Mouse (Mus musculus) layer of hippocampus, postnatal 25 days (tissue): Measurements from ENCODE around the gene Apoe. TPM values are rescaled to one million over a fixed set of nuclear protein-coding genes. Genes with fewer than 3 reads are reported as not detected.

Experiments
- DNase-seq, 2 experiments: peaks; one replicate each; pipeline ENCODE4 v3.0.0; 2022; ENCODE audit warnings: mixed read lengths in 2 of 2, low spot score in 1 of 2; ENCODE audit errors: extremely low spot score in 1 of 2
- total RNA-seq, 2 experiments: library from RNA; stranded (reverse); gene quantifications; 2 replicates each; pipeline ENCODE4 v1.2.3; 2021

The Apoe gene
- total RNA-seq, 2 experiments from 2014 or later = 2,615 to 2,768 TPM

- DNase-seq = no peak
Observed at GRCm38 (mm10) chr7:19716822-19717221, 17.8 kb upstream of the Apoe start.

GRCm38 (mm10) chr7:19716055-19716682 lies 17.2 kb upstream of the Apoe start:
- peak in 1 of 2 experiments; percentile 26 for DNase-seq

DNA sequence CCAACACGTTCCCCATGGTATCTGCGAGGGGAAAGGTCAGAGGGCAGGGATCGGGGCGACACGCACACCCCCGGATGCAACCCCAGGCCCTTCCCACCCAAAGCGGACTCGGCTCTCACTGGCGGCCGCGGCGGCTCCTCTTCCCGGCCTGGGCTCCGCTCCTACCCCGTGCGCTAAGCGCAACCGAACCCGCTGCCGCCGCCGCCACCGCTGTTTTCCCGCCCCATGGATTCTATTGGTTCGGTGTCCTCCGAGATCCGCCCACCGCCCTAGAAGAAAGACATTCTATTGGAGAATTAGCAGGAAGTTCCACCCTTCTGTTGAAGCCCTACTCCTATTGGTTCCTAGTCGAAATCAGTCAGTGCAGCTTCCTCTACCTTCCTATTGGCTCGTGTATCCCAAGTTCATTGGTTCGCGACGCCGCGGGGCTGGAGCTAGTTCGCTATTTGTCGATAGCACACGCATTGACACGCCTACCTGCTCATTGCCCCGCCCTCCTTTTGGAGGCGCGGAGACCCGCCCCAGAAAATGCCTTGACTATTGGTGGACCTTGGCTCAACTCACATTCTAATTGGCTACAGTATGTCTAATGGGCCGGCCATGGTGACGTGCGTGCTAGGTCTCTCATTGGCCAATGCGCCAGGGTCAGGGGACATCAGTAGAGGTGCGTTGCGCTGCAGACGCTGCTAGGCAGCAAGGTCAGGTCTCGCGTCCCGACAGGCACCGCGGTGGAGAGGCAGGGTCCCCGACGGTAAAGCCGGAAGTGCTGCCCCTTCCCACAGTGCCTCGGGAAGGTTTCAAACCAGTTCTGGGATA lies 16.5 kb upstream of the Apoe start, which contains the start of gene Tomm40:
Gene Tomm40 (minus strand): TSS at position 200 of the 816 bp plus-strand sequence.
- DNase-seq = peak; percentile 81 to 88

DNA sequence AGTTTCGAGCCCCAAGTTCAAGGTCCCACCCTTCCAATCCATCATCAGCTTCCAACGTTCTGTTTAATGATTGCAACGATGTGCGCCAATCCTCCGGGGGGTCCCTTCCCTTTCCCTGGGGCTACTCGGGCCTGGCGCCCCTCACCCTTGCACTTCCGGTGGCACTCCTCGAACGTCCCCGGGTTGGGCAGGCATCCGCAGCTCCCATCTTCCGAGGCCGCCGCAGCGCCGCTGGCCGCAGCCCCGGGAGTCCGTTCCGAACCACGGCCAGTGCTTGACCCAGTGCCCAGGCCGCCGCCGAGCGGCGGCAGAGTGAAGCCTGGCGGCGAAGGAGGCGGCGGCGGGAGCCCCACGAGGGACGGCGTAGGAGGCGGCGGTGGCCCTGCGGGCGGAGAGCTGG lies 15.8 kb upstream of the Apoe start:
- no peak for DNase-seq

- DNase-seq = no peak
Observed at GRCm38 (mm10) chr7:19713598-19713997, 14.6 kb upstream of the Apoe start.

DNA sequence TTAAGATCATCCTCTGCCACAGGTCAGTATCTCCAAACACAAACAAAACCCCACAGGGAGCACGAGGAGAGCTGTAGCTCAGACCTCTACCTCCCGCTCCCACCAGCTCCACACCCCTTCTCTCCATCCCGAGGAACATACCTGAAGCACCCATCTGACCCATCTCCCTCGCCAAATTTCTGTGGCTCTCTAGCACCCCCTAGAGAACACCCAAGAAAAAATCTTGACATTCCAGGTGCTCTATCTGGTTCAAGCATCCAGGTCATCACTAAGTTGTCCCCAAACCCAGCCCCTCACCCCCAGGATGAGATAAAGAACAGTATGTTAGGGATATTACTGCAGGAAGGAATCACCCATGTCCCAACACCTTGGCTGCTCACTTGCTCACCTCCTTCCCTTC lies 14.2 kb upstream of the Apoe start:
- no peak for DNase-seq

DNA sequence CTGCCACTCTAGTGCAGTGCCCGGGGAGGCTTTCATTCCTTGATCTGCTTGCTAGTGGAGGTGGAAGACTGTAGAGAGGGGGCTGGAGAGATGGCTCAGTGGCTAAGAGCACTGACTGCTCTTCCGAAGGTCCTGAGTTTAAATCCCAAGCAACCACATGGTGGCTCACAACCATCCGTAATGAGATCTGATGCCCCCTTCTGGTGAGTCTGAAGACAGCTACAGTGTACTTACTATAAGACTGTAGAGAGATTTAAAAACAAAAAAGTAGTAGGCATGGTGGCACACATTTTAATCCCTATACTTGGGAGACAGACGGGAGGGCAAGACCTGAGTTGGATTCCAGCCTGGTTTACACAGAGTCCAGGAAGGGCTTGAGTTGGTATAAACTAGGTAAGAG lies 13.4 kb upstream of the Apoe start:
- no peak for DNase-seq

DNA sequence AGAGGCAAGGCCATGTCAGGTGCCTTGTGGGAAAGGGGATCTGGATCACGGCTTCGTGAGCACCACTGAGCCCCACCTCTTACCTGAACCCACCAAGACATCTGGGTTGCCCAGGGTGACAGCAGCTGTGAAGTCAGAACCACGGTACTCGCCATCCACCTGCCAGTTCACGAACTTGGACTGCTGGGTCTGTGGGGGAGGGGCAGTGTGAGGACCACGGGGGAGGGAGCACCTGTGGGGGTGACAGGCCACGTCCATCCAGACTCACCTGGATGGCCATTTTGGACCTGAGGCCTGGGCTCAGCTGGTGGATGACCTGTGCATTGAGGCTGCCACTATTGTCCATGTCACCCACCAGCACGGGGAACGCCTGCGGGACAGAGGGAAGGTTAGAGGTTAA lies 11.7 kb upstream of the Apoe start:
- DNase-seq = no peak

GRCm38 (mm10) chr7:19705271-19705670 lies 6.3 kb upstream of the Apoe start:
- no peak for DNase-seq

DNA sequence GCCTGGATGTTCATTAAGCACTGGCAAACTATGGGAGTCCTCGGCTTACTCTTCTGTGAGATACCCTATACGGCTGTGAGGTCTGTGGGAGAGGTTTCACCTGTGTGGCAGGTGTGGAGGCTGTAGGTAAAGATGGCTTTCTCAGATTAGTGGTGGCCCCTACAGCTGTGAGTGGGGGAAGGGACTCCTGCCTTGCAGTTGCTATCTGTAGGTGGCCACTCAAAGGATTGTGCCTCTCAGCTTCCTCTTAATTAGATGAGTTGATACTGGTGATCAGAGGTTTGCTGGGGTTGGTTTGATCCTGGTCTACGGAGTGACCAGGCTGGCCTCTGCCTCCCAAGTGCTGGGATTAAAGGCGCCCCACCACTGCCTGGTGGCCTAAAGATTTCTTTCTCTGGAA lies 5.5 kb upstream of the Apoe start:
- no peak for DNase-seq

DNA sequence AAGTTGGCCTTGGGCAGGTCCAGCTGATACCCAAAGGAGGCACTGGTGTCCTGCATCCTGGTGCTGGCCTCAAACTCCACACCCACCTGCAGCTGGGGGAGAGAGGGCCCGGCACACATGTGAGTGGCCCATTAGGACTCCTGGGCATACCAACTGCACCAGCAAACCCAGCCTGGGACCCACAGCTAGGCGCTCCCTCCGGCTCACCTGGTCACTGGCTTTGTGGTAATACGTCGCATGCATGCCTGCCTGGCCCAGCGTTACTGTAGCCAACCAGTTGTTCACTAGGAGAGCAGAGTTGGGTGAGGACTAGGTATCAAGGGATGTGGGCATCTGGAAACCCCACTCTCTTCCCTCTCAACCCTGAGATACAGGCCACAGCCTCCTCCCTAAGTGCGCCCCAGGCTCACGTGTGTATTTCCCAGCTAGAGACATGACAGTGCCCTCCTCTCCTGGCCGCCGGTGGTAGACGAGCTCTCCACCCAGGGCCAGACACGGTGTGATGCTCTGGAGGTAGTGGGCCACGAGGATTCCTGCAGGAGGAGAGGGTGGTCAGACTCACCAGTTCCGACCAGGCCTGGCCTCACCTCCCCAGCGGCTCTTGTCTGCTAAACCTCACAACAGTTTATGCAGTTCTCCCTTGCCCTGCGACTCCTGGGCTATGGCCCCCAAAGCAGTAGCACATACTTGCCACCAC lies 4.0 kb upstream of the Apoe start:
- no peak for DNase-seq

DNA sequence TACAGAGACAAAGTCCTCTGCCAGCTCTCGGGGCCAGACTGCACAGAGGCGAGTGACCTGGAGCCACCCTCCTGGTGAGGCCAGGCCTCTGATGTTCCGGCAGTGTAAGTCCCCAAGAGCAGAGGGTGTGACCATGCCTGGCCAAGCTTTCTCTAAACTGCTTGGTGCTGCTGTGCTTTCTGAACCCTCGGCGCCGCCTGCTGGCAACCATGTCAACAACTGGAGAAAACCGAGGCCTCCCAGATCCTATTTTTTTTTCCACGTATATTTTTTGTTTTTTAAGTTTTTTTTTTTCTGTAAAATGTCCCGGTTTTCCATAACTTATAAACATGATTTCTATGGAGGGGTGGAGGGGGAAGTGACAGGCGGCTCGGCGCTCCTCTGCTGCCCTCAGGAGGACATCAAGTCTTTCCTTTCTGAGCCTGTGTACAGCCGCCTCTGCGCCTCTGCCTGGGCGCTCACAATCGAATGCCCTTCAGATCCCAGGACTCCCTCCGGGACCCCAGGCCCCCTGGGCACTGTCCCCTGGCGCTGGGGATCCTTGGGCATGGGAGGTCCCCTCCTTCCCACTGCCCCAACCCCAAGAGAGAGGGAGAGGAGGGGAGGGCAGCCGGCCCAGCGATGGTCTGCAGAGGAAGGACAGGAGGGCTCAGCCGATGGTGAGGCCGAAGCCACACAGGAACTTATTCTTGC lies 2.2 kb upstream of the Apoe start:
- DNase-seq = peak; percentile 51 to 73

GRCm38 (mm10) chr7:19700299-19701068 lies 1.5 kb upstream of the Apoe start:
- DNase-seq = no peak

DNA sequence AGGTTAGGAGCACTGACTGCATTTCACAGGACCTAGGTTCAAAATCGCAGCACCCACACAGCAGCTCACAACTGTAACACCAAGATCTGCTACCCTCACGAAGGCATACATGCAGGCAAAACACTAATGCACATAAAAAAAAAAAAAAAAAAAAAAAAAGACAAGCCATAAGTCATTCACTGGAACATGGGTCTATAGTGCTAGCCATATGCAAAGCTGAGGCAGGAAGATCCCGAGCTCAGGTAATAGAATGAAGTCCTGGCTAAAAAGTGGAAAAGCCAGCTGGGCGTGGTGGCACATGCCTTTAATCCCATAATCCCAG lies 800 bp upstream of the Apoe start:
- no peak for DNase-seq

DNA sequence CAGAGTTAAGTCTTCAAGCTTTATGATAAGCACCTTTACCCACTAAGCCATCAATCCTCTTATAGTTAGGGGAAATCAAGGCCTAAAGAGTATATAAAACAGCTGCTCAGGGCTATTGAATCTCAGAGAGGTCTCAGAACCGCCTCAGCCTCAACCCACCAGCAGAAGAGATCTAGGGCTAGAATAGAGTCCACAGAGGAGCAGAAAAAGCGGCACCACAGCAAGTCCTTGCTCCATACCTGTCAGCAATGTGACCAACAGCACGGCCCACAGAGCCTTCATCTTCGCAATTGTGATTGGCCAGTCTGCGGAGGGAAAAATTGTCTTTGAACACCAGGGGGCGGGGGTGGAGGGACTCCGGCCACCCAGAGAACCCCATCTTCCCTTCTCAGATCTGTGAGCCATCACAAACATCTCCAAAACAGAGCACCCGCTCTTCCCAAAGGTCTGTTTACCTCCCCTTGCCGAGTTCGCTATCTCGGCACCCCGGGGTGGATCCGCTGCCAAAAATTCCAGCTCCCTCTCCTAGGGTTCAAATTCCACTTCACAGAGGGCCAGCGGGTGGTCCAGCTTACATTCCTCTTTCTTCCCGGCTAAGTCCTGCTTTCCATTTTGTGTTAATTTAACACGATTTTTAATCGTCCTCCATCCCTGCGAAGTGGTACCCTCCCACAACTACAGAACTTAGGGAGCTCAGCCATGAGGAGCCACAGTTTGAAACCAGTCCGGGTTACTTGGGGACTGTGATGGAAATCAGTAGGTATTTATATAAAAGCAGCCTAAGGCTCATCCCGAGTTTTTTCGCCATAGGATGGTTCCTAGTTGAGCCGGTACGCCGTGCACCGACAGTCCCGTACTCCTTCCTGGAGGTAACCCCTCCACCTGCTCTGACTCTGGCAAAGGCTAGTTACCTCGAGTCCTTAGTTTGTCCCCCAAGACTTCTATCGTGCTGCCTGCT lies 760 bp downstream of the Apoe start:
- DNase-seq = no peak

GRCm38 (mm10) chr7:19696336-19696873 lies 2.6 kb downstream of the Apoe start:
- DNase-seq = no peak

GRCm38 (mm10) chr7:19695881-19696280 lies 3.1 kb downstream of the Apoe start:
- no peak for DNase-seq

DNA sequence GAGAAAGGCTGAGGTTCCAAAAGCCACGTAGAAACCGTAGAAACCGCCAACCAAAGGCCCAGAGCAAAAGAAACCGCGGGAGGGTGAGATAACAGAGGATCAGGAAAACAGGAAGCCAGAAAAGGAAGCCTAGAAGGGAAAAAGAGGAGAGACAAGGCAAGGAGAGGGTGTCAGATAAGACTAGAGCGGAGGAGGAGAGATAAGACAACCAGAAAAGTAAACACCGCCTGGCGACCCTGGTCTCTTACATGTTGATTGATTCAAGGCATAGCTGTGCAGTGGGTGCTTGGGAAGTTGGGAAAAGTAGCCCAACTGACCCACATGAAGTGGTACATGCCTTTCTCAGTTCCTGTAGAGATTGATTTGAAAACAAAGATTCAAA lies 3.8 kb downstream of the Apoe start:
- no peak for DNase-seq
